Mouse (Mus musculus) liver, adult 2 months (tissue): ENCODE data around the gene Sgk1.

ENCODE experiments used
- CTCF ChIP-seq: fragments of 200-500 bp; IDR thresholded peaks from 2 replicates; pipeline ENCODE4 v1.5.1; 2011; ENCODE audit warnings: low read depth, low read length, control low read depth
- POLR2A ChIP-seq: fragments of 200-500 bp; IDR thresholded peaks from 2 replicates; pipeline ENCODE4 v1.6.1; 2011; ENCODE audit warnings: low read length, control low read depth; ENCODE audit not compliant: insufficient read depth; ENCODE audit errors: extremely low read depth

DNA sequence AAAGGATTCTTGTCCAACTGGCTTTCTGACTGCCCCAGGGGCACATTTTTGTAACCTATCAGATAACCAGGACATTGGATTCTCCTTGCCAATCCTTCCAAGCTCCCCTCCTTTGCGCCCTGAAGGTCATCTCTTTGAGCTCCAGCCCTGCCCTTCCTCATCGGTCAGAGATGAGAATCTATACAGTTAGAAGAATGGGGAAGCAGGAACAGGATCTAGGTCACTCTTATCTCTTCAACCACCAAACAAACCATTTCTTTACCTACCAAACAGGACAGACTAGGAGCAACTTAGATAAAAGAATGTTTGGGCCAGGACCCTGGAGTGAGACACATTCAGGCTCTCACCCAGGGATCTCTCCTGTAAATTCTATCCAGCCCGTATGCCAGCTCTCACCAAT lies 59.3 kb downstream of the Sgk1 start:
- TF ChIP-seq CTCF: no peak
- no peak for TF ChIP-seq POLR2A
